Mouse (Mus musculus) cerebellum, adult 18-20 months (tissue): ENCODE measurements around the gene Brd7.

Experiments
- DNase-seq, 2 experiments: peaks; one replicate each; pipeline ENCODE4 v3.0.0; 2021

The Brd7 gene

DNA sequence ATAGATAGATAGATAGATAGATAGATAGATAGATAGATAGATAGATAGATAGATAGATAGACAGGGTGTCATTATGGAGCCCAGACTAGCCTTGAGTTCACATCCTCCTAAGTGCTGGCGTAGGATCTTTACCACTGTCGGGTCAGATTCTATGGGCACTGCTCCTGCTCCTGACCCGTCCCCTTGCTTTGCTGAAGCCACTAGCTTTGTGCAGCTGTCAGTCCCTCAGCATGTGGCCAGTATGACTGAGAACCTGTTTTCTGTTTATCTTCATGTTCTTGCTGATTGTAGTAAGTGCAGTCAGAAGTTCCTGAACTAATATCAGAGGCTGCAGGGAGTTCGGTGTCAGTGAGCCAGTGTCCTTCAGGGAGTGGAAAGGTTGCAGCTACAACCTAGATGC is 54.3 kb downstream of the Brd7 start:
- DNase-seq, result no peak

DNA sequence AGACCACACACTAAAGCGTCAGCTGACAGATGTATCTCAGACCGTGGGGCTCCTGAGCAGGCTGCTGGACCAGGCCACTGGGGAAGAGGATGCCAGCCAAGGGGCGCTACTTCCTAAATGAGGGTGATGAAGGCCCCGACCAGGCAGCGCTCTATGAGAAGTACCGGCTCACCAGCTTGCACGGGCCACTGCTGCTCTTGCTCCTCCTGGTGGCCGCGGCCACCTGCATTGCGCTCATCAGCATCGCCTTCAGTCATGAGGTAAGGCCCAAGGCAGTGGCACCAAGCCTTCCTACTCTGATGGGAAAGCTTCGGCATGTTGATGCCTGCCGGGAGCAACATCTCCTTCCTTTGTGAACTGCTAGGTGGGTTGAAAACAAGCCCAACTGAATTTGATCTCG is 55.5 kb downstream of the Brd7 start:
- no peak for DNase-seq

DNA sequence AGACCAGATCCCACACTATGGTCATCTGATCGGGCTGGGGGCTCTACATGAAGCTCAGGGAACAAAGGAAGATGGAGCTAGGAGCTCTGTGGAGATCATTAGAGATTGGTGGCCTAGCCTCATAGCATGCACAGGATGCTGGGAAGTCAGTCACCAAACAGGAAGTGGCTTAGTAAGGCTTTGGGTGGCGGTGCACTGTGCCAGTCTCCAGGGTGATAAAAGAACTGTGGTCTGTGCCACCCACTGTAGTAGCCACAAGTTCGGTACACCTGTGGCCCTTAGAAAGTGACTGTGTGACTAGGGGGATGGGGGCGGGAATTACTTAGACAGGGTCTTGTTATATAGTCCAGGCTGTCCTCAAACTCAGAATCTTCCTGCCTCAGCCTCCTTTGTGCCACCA is 56.2 kb downstream of the Brd7 start:
- DNase-seq, result no peak

DNA sequence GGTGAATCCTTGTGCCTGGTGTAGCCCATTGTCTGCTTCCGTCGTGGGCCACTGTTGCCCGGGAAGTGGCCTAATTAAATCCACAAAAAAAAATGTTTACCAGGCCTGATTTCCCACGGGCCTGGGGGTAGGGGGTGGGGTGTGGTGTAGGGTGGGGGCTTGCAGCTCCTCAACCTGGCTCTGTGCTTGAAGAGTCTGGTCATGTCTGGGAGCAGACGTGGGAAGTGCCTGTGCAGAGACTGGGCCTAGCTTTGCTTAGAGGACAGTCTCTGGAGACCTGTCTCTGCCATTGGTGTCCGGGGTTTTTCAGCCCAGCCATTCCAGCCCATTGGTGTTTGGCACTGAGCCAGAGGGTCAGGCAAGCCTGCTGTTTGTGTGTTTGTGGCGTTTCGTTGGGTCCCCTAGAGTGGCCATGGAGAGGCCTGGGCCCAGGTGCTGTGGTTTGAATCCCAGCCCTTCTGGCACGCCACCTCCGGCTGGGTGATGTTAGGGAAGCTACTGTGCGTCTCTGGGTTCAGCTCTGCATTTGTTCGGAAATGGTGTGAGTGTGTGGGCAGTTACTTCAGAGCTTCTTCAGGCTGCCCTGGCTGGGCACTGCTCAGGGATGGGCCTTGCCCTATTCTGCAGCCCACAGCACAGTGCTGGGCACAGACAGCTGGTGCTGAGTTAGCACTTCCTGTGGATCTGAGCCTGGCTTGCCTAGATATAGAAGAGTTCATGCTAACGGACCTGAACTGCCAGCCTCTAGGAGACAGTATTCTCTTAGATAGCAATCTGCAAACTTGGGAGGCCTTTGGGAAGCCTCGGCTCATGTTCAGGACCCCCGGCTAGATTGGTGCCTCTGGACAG is 60.2 kb downstream of the Brd7 start:
- DNase-seq, result no peak

DNA sequence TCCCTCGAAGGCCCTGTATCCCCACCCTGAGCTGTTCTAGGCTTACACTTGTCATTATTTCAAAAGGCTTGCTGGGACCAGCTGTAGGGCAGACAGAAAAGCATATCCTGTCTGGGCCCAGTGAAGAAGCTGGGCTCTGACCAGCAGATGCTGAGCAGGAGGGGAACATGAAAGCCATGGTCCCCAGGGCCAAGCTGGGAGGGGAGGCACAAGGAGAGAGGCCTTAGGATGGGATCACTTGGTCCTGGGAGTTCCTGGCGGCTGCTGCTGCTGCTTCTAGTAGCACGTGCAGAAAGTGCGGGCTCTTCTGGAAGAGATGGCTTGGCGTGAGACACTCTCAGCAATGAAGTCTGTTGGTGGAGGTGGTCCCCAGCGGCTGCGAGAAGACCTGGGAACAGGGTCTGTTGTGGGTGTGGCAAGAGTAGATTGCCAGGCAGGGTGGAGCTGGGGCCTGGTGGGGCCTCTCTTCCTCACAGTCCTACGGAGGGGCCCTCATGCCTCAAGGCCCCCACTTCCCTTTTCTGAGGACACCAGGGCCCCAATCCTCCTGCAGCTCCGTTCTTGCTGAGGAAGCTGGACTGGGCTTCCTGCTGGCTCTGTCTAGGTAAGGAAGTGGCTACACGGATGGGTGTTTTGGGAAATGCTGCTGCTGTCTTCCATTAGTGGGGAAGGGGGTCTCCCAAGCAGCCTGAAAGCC is 61.9 kb downstream of the Brd7 start:
- no peak for DNase-seq

DNA sequence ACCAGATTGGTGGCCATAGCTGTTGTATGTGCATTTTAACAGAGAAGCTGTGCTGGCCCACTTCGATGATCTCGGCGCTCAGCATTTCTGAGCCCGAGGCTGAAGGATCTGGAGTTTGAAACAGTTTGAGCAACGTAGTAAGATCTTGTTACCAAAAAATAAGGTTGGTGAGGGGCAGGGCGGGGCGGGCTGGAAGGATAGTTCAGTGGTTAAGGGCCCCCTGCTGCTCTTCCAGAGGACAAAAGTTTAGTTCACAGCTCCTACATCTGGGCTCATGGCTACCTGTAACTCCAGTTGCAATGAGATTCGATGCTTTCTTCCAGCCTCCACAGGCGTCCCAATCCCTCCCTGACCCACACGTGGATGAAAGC is 63.3 kb downstream of the Brd7 start:
- no peak for DNase-seq

DNA sequence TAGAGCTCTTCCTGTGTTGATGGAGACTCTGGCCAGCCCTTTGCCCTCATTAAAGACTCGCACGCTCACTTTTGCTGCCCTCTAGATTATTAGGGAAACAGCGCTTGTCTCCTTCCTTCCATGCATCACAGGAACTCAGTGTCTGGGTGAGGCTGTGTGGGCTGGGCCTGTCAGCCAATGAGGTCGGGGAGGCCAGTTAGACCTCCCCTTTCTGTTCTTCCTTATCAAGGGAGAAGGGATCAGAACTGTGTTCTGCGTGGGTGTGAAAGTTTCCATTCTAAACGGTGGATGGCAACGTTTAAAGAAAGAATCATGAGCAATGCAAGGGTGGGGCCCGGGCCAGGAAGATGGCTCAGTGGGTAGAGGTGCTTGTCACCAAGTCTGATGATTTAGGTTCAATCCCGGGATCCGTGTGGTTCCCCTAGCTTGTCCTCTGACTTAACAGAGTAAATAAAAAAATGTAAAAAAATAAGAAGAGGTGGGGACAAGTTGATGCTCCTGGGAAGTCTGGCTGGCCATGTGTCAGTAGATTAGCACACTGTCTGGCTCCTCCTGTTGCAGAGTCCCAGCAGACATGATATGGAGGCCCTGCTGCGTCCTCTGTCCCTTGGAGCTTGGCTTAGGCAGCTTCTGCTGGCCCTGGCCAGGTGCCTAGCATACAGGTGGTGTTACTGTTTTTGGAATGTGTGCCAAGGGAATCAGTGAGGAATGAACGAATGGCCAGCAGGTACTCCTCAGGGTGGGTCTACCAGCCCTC is 63.8 kb downstream of the Brd7 start:
- DNase-seq, result peak; percentile 56 to 64

DNA sequence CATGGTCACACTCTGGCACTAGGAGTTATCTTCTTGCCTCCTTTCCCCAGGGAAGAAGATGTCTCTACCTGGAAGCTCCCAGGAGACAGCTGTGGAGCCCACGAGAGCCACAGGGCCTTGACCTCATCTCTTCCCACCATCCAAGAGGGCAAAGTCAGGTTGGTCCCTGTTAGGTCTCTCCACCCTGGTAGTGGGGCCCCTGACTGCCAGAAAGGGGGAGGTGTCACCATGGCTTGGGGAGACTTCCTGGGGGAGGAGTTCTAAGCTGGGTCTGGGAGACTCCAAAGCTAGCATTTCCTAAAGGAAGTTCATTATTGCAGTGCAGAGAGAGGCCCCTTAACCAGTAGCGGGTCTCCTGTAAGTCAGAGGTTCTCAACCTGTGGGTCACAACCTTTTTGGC is 67.0 kb downstream of the Brd7 start:
- DNase-seq, result no peak

DNA sequence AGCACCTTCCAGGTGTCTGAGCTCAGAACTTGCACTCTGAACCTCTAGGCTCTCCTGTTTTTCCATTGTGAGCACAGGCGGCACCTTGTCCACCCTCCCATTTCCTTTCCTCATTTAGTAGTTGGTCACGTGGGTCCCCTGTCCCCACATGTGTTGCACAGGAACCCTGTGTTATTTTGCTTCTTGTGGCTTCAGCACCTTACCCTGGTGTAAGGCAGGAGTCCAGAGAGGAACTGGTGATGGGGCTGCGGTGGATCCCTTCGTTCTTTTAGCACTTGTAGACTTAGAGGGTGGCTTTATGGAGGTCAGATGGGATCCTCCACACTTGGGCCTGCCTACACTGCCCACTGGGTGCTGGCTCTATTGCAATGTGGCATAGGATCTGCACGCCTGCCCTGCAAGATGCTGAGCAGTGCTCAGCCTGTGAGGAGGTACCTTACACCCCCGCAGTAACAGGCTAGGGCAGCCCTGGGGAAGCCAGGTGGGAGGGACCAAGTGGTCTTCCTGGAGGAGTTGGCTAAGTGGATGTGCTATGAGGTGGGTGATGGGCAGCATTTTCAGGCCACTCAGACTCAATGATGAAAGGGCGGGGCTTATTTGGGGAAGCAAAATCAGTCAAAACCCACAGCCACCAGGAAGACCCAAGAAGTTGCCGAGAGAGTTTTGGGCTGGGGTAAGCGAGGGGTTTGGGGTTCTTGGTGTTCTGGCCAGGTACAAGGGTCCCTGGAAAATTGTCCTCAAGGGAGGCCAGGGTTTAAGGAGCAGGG is 68.2 kb downstream of the Brd7 start:
- DNase-seq, result no peak

DNA sequence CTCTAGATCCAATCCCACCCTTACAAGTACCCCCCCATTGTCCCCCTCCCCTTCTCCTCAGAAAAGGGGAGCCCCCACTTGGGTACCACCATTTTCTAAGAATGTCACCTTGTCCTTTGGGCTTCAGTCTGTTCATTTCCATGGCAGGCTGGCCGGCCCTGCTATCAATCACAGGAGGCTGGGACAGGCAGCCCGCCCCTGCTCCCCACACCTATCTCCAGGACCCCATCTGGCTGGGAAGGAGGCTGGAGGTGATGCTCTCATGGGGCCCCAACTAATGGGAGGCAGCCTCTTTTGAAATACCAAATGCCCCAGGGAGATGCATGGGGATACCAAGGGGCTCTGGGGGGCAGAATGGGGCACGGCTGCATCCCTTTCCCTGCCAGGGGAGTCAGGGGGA is 69.1 kb downstream of the Brd7 start:
- DNase-seq, result no peak

DNA sequence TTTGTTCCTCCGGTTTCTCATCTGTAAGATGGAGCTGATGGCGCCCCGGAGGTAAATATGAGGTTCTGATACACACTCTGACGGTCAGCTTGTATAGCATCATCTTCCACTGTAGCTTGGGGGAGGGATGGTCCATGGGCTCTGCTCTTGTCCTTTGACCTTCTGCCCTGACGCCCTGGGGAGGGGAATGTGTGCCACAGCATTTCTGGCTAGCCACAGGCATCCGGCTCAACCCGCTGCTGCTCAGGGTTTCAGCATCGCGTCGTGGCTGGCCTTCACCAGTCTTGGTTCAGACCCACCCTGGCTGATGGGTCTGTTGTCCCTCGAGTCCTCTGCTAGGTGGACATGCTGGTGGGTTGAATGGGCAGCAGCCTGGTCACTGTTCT is 70.7 kb downstream of the Brd7 start:
- no peak for DNase-seq

DNA sequence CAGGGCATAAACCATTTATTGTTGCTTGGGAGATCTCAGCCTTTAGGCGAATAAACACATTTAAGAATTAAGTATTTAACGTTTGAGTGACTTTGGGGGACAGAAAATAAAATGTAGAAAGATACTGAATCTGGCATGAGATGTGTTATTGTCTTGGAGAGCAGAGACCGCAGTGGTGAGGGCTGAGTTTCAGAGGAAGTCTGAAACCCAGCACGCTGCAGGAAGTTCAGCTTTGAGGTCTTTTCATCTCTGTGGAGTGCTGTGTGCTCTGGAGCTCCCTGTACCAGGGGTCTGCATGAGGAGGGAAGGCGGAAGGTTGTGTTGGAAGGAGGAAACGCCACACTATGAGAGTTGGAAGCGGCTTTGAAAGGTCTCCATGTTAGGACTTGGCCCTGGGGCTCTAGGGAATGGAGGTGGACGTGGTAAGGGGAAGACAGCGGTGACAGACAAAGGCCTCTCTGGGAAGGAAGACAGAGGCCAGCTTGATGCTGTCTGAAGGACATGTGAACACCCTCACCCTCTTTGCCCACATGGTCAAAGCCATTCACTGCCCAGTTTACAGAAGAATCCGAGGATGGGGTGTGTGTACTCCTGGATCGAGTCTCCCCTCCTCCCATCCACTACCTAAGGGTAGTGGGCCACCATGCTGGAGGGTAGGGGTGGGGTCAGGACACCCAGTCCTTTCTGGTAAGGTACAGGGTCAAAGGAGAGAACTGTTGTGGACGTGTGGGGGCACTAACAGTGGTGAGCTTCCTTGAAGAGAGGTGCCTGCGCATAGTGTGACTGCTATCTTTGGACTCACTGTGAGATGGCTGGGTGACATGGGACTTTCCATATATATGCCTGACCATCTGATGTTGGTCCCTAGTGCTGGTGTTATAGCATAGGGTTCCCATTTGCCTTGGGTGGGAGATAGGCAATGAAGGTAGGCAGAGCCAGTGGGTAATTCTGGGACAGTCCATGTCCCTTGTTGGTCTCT is 71.4 kb downstream of the Brd7 start:
- no peak for DNase-seq

DNA sequence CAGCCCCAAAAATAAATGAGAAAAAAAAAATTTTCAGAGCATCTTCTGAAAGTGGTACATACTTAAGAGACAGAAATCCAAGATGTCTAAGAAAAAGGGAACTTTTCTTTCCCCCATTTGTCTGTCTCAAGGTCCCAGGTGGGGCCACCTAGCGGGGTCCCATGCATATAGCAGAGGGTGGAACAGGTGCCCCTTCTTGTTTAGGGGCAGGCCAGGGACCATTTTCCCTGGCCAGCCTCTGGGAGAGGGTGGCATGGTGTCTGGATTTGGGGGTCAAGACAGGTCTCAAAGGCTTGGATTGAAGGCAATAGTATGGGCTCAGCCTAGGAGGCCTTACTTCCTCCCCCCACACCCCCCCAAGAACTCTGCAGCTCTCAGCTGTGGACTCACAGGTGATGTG is 72.1 kb downstream of the Brd7 start:
- DNase-seq, result no peak

DNA sequence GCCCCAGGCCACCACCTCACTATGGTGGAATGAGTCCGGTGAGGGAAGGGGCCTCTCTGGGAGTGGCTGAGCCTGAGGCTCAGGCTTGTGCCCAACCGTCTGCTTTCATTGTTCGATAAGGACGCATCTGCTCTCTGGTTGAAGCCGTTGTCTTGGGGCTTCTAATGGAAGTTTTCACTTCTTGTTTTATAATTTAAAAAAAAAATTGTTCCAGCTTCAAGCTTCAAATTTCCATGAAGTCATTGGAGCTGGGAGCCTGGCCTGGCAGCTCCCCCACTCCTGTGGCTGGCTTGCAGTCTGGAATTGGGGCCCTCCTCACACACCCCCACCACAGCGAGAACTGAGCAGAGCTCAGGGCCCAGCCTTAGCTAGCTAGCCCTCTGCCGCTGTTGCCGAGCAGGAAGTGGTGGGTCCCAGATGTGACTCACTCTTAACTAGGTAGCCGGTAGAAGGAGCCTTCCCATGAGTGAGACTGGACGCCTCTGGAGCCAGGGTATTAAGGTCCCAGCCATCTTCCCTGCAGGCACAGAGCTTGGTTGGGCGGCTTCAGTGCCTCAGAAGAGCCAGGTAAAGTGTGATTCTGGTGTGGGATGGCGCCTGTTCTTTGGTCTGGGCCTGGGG is 73.3 kb downstream of the Brd7 start:
- no peak for DNase-seq

DNA sequence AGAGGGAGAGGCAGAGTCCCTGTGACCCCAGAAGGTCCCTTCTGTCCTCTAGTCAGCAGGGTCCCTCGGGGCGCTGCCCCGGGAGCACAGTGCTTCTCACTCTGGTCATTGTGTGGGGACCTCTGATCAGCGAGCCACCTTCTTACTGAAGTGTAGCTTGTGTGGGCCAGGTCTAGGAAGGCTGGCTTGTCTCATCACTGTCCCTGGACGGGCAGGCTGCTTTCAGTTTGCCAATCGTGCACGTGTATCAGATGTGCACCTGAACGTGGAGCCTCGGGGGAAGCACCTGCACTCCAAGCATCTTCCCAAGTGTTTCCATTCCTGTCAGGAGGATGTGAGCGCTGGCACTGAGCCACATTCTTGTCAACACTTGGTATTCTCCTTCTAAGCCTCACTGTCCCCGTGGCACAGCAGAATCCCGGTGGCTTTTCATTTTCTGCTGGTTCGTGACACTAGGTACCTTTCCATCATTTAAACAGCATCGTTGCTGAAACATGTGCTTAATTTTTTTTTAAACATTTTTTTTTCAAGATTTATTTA is 75.5 kb downstream of the Brd7 start:
- no peak for DNase-seq

DNA sequence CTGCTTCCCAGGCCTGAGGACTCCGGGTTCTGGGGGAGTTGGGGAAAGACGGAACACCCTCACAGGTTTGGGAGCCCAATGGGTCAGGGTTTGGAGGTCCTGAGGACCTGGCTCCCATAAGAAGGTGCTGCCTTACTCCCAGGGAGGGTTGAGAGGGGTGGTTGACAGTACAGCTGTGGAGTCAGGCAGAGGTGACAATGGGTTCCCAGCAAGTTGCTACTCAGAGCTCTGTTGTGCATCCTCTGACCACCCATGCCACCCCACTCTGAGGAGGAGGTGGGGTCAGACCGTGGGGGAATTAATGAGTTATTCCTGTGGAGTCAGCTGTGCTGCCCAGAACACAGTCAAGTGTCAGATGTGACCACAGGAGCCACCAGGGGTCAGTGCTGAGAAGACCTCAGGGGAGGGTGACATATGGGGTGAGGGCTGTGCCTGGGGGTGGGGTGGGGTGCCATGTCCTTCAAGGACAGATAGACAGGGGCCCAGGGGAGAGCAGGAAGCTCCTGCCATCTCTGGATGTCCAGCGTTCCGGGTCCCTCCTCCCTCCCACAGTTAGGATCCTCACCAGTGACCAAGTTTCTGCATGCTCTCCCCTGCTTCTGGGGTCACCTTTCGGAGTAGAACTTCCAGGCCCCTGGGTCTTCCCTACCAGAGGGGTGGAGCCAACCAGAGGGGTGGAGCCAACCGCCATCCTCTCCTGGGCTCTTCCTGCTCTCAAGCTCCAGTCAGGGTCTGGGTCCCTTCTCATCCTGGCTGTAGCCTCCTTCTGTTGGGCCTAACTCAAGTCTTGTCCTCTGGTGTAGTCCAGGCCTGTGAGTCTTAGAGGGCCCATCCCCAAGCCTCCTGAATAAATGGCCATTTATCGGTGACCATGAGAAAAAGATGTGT is 76.3 kb downstream of the Brd7 start:
- DNase-seq, result no peak

DNA sequence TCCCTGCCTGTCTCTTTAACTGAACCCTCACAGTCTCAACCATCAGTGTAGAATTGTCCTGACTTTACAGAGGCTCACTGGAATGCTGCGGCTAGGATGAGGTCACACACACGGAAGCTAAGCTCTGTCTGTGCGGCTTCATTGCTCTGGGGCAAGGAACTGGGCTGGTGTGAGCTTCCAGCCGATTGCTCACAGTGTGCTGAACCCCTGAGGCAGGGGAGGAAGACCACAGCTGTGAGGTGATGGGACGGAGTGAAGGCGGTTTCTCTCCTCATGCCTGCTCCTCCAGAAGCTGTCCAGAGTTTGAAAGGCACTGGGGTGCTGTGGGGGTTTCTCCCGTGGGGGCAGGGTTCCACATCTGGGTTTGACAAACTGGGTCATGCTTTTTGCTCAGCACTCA is 77.3 kb downstream of the Brd7 start:
- no peak for DNase-seq

DNA sequence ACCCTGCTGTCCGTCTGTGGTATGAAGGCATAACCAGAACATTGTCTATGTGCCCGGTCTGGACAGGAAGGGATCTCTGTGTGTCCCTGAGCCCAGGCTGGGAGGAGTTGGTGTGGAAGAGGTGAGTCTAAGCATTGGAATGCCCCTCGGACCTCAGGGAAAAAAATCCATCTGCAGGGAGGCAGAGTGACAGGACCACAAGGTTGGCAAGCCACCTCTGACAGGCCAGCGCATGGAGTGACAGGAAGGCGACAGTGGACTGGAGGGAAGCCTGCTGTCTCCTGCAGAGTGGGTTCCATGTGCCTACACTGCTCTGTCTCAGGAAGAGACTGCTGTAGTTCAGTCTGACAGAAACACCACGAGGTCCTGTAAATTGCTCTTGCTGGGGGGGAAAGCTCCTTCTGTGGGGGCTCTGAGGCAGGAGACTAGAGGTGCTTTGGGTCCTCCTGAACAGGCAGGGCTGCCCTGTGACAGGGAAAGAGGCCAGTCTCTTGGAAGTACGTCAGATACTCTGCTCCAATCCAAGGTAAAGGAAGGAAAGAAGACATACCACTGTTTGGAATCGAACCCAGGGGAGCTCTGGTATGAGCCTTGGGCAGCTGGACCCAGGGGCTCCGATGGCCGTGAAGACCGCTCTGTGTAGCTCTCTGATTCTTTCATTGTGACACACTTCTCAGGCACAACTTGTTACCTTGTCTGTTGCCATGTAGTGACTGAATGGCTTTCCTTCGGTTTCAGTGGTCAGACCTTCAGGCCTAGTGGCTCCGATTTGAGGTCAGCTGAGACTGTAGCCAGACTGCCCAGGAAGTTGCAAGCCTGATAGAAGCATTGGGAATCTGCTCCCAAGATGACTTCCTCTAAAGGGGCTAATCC is 78.5 kb downstream of the Brd7 start:
- DNase-seq, result no peak

DNA sequence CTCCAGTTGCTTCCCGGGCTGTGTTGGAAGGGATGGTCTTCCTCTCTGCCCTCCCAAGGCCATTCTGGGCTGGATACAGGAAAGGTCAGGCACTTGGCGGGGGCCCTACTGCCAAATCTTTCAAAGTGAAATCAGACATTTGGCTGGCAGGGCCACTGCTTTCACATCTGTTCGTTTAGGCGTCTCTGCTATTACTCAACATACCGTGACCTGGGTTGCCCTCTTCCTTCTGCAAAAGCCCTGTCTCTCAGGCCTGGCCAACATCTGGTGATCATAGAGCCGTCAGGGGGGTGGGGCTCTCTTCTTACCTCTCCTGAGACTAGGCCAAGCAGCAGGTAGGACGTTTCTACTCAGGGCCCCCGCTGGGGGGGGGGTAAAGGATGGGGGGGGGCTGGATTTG is 79.3 kb downstream of the Brd7 start:
- no peak for DNase-seq
